Mouse (Mus musculus): ENCODE results near the gene Arl13b. TPM values are rescaled to one million over a fixed set of nuclear protein-coding genes. Genes with fewer than 3 reads are reported as not detected.

The Arl13b gene
- total RNA-seq, 2 experiments from 2014 or later: 10.0 to 11.9 TPM

DNA sequence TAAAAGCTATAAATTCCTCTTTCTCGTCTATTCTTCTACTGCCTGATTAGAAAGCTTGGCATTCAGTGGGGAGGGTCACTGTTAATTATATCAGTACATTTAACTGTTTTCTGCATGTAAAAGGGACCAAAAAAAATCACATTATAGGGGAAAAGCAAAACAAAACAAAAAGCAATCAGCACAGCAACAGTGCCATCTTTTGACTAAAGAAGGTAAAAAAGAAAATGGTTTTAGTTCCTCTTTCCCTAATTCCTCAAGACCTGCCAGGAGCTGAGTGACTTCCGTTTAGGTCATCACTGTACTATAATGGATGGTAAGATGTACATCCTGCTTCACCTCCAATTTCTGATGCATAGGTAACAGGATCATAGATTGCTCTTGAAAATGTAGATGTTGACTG, 101.0 kb downstream of the Arl13b start:
- intact Hi-C loops (cut with DNase I): no loop called here
- no peak for DNase-seq (ENCODE audit: low spot score in 2 of 2)

Small RNA genes within 50 kb of the gene (microRNA-seq; reads per million reads assigned to microRNA genes)
- not detected for gene Gm25986

Other genes with a start within 250 kb of the Arl13b start
- gene Nsun3, start 60.2 kb downstream of the Arl13b start, total RNA-seq (2021): 10 to 100 TPM; 13.9 to 14.1 TPM
- gene Stx19, start 32.4 kb downstream of the Arl13b start, total RNA-seq (2021): not detected
- 1 to 10 TPM; 8.3 to 9.6 TPM for gene Pros1, start 7.3 kb upstream of the Arl13b start, total RNA-seq (2021)